Mouse (Mus musculus): ENCODE data around the gene Kcnh6. TPM values are rescaled to one million over a fixed set of nuclear protein-coding genes. Genes with fewer than 3 reads are reported as not detected.
A peak's percentile ranks its signal among the peaks of the same experiment; 100 is the strongest.
"Not testable (repeated sequence)": the region's sequence is repeated elsewhere in the genome, so short reads cannot be mapped to it uniquely, and the experiment has no call there.

Kcnh6 gene
- total and polyA plus RNA-seq, 2 experiments from 2014 or later = 1.5 to 2.8 TPM

GRCm38 (mm10) chr11:106061311-106061710 lies 53.4 kb downstream of the Kcnh6 start:
- H3K27ac ChIP-seq (ENCODE audit: low read depth, low read length) = no peak overlapping the region
- 94% methylated on average over 1 of the region's 1 CpGs for WGBS

DNA sequence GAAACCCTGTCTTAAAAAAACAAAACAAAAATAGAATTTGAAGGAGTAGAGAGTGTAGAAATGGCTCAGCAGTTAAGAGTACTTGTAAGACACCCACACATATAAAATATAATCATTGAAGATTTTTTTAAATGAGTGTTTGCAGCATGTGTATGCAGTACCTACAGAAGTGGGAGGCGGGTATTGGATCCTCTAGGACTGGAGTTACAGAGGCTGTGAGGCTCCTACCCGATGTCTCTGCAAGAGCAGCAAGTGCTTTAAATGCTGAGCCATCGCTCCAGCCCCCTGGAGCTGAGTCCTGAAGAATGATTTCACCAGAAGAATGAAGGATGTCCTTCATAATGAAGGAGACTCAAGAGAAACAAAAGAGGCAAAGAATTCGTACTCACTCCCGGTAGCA lies 55.8 kb downstream of the Kcnh6 start:
- no peak overlapping the region for H3K4me3 ChIP-seq (ENCODE audit: low read depth, low read length)
- no peaks in the 10 kb centered on the region for H3K4me1 ChIP-seq (ENCODE audit: insufficient read depth)
- DNase-seq (no peak), ATAC-seq (no peak)
- H3K36me3 ChIP-seq (ENCODE audit: insufficient read depth) = peaks cover 14% of the 10 kb centered on the region
- H3K9me3 ChIP-seq (ENCODE audit: low read length) = no peaks in the 10 kb centered on the region
- no peaks in the 10 kb centered on the region for H3K27me3 ChIP-seq (ENCODE audit: insufficient read depth, low read length)
- no peak overlapping the region for H3K4me2 ChIP-seq (ENCODE audit: low read depth)
- WGBS = 80% methylated on average over 5 of the region's 5 CpGs
- H3K9ac ChIP-seq = no peak overlapping the region
- H3K27ac ChIP-seq (ENCODE audit: low read depth, low read length) = no peak overlapping the region
- TF ChIP-seq CTCF (IDR thresholded peaks at IDR 0.05; ENCODE audit: low read depth) = no peak

More at GRCm38 (mm10) chr11:106061311-106061710, 53.4 kb downstream of the Kcnh6 start:
- Histone ChIP-seq H3K4me2 (ENCODE audit: low read depth) (no peak overlapping the region), H3K27me3 (ENCODE audit: insufficient read depth, low read length) (no peaks in the 10 kb centered on the region), H3K36me3 (ENCODE audit: insufficient read depth) (peaks cover 37% of the 10 kb centered on the region), H3K9ac (no peak overlapping the region), H3K4me1 (ENCODE audit: insufficient read depth) (no peaks in the 10 kb centered on the region), H3K9me3 (ENCODE audit: low read length) (no peaks in the 10 kb centered on the region), H3K4me3 (ENCODE audit: low read depth, low read length) (no peak overlapping the region)
- no peak for TF ChIP-seq CTCF (IDR thresholded peaks at IDR 0.05; ENCODE audit: low read depth)
- ATAC-seq (no peak), DNase-seq (no peak)

- ATAC-seq (no peak), DNase-seq (no peak)
- Histone ChIP-seq H3K36me3 (ENCODE audit: insufficient read depth) (0 out of 2 replicates have a peak, but pooled peaks cover 2% of the 10 kb centered on the region), H3K9me3 (ENCODE audit: low read length) (no peaks in the 10 kb centered on the region), H3K4me3 (ENCODE audit: low read depth, low read length) (peak overlapping the region; percentile 60), H3K27ac (ENCODE audit: low read depth, low read length) (peak overlapping the region; percentile 76), H3K4me1 (ENCODE audit: insufficient read depth) (no peaks in the 10 kb centered on the region), H3K4me2 (ENCODE audit: low read depth) (peak overlapping the region; percentile 94), H3K27me3 (ENCODE audit: insufficient read depth, low read length) (no peaks in the 10 kb centered on the region), H3K9ac (peak overlapping the region; percentile 77)
- TF ChIP-seq CTCF (IDR thresholded peaks at IDR 0.05; ENCODE audit: low read depth) = no peak
- 44% methylated on average over 18 of the region's 18 CpGs for WGBS
These were observed 57.4 kb downstream of the Kcnh6 start for GRCm38 (mm10) chr11:106065073-106065922.

GRCm38 (mm10) chr11:106065923-106066571 lies 58.1 kb downstream of the Kcnh6 start, which contains the start of gene Taco1:
TSS of gene Taco1 (plus strand) at chr11:106066061.
- peak within 1 kb of the TSS; percentile 77 for H3K9ac ChIP-seq
- under 1% methylated on average over 49 of the region's 49 CpGs for WGBS
- peak; percentile 65 for TF ChIP-seq CTCF (IDR thresholded peaks at IDR 0.05; ENCODE audit: low read depth)
- H3K4me1 ChIP-seq (ENCODE audit: insufficient read depth) = no peaks in the 10 kb centered on the region
- peak within 1 kb of the TSS; percentile 76 for H3K27ac ChIP-seq (ENCODE audit: low read depth, low read length)
- H3K9me3 ChIP-seq (ENCODE audit: low read length) = no peaks in the 10 kb centered on the region
- DNase-seq (peak; percentile 97), ATAC-seq (peak; percentile 99)
- peak within 1 kb of the TSS; percentile 60 for H3K4me3 ChIP-seq (ENCODE audit: low read depth, low read length)
- 0 out of 2 replicates have a peak, but pooled peaks cover 2% of the 10 kb centered on the region for H3K36me3 ChIP-seq (ENCODE audit: insufficient read depth)
- peak within 1 kb of the TSS; percentile 94 for H3K4me2 ChIP-seq (ENCODE audit: low read depth)
- H3K27me3 ChIP-seq (ENCODE audit: insufficient read depth, low read length) = no peaks in the 10 kb centered on the region

DNA sequence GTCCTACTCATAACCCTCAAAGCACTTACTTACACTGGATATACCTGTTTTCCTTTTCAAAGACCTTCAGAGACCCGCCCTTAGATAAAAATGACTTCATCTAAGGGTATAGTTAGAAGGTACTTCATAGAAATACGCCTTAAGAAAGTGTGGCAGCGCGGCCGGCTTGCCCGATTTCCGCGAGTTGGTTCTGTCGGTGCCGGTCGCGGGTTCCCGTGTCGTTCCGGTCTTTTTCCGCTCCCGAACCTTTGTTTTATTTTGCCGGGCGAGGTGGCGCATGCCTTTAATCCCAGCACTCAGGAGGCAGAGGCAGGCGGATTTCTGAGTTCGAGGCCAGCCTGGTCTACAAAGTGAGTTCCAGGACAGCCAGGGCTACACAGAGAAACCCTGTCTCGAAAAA lies 58.7 kb downstream of the Kcnh6 start:
- not testable (repeated sequence) for H3K36me3 ChIP-seq (ENCODE audit: insufficient read depth); H3K9me3 ChIP-seq (ENCODE audit: low read length); H3K4me1 ChIP-seq (ENCODE audit: insufficient read depth); H3K27me3 ChIP-seq (ENCODE audit: insufficient read depth, low read length); ATAC-seq
- H3K27ac ChIP-seq (ENCODE audit: low read depth, low read length) = peak overlapping the region; percentile 76; the same call in 1 of the 2 replicates
- peak overlapping the region; percentile 60 for H3K4me3 ChIP-seq (ENCODE audit: low read depth, low read length)
- H3K4me2 ChIP-seq (ENCODE audit: low read depth) = peak overlapping the region; percentile 94
- DNase-seq = peak; percentile 41
- 16% methylated on average over 23 of the region's 23 CpGs for WGBS
- H3K9ac ChIP-seq = peak overlapping the region; percentile 77

DNA sequence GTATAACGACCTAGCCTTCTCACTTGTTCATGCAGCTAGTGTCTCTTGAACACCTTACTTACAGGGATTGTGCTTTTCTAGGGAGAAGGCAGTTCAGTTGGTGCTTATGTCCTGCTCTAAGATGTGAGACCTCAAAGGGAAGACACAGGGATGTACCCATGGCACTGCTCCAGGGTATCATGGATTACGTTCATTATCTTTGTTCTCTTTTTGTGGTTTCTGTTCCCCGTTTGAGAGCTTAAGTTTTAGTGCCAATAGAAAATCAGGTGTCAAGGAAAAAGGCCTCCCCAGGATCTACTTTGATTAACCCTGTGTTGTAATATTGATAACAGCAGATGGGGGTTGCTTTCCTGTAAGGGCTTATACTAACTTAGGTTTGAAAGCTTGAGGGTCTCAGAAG lies 65.8 kb downstream of the Kcnh6 start:
- no peaks in the 10 kb centered on the region for H3K27me3 ChIP-seq (ENCODE audit: insufficient read depth, low read length)
- DNase-seq (no peak), ATAC-seq (no peak)
- H3K4me2 ChIP-seq (ENCODE audit: low read depth) = no peak overlapping the region
- H3K4me1 ChIP-seq (ENCODE audit: insufficient read depth) = no peaks in the 10 kb centered on the region
- H3K9ac ChIP-seq = no peak overlapping the region
- H3K36me3 ChIP-seq (ENCODE audit: insufficient read depth) = peaks cover 24% of the 10 kb centered on the region
- WGBS = 81% methylated on average over 3 of the region's 3 CpGs
- no peak overlapping the region for H3K27ac ChIP-seq (ENCODE audit: low read depth, low read length)
- no peak overlapping the region for H3K4me3 ChIP-seq (ENCODE audit: low read depth, low read length)
- H3K9me3 ChIP-seq (ENCODE audit: low read length) = no peaks in the 10 kb centered on the region
- no peak for TF ChIP-seq CTCF (IDR thresholded peaks at IDR 0.05; ENCODE audit: low read depth)

GRCm38 (mm10) chr11:106076321-106076720 lies 68.4 kb downstream of the Kcnh6 start:
- Histone ChIP-seq H3K27me3 (ENCODE audit: insufficient read depth, low read length) (no peaks in the 10 kb centered on the region), H3K9me3 (ENCODE audit: low read length) (no peaks in the 10 kb centered on the region), H3K4me2 (ENCODE audit: low read depth) (no peak overlapping the region), H3K27ac (ENCODE audit: low read depth, low read length) (no peak overlapping the region), H3K36me3 (ENCODE audit: insufficient read depth) (peaks cover 22% of the 10 kb centered on the region), H3K9ac (no peak overlapping the region), H3K4me1 (ENCODE audit: insufficient read depth) (no peaks in the 10 kb centered on the region), H3K4me3 (ENCODE audit: low read depth, low read length) (no peak overlapping the region)
- WGBS = 6% methylated on average over 4 of the region's 4 CpGs
- TF ChIP-seq CTCF (IDR thresholded peaks at IDR 0.05; ENCODE audit: low read depth) = peak; percentile 74
- peak; percentile 53 for DNase-seq
- ATAC-seq = no peak; the same call in 1 of the 2 replicates

Other genes with a start within 250 kb of the Kcnh6 start
- 41.9 and 55.8 TPM in 2 replicates for gene Cyb561, start 54.8 kb upstream of the Kcnh6 start, total RNA-seq (2014; rRNA removed)
- 40.7 and 62.7 TPM in 2 replicates for gene Cyb561, start 54.8 kb upstream of the Kcnh6 start, polyA plus RNA-seq (2015; fragmentation: Nextera tagmentation; extraction: Ambion mirVana)
- 10.3 and 14.3 TPM in 2 replicates for gene Ace, start 40.2 kb upstream of the Kcnh6 start, total RNA-seq (2014; rRNA removed)
- 5.3 and 8.0 TPM in 2 replicates for gene Ace, start 40.2 kb upstream of the Kcnh6 start, polyA plus RNA-seq (2015; fragmentation: Nextera tagmentation; extraction: Ambion mirVana)
- gene Ace3, start 13.4 kb upstream of the Kcnh6 start, total RNA-seq (2014; rRNA removed) = not detected in 2 replicates
- gene Ace3, start 13.4 kb upstream of the Kcnh6 start, polyA plus RNA-seq (2015; fragmentation: Nextera tagmentation; extraction: Ambion mirVana) = not detected in 2 replicates
- 150 and 222 TPM in 2 replicates for gene Dcaf7, start 28.7 kb downstream of the Kcnh6 start, total RNA-seq (2014; rRNA removed)
- 79.1 and 115 TPM in 2 replicates for gene Dcaf7, start 28.7 kb downstream of the Kcnh6 start, polyA plus RNA-seq (2015; fragmentation: Nextera tagmentation; extraction: Ambion mirVana)
- 17.4 and 18.1 TPM in 2 replicates for gene Taco1, start 57.9 kb downstream of the Kcnh6 start, total RNA-seq (2014; rRNA removed)
- gene Taco1, start 57.9 kb downstream of the Kcnh6 start, polyA plus RNA-seq (2015; fragmentation: Nextera tagmentation; extraction: Ambion mirVana) = 2.9 and 5.0 TPM in 2 replicates
- gene Map3k3, start 76.5 kb downstream of the Kcnh6 start, total RNA-seq (2014; rRNA removed) = 29.2 and 32.9 TPM in 2 replicates
- gene Map3k3, start 76.5 kb downstream of the Kcnh6 start, polyA plus RNA-seq (2015; fragmentation: Nextera tagmentation; extraction: Ambion mirVana) = 6.7 and 8.5 TPM in 2 replicates
- gene Gm10840, start 152.7 kb downstream of the Kcnh6 start, total RNA-seq (2014; rRNA removed) = not detected in 2 replicates
- gene Gm10840, start 152.7 kb downstream of the Kcnh6 start, polyA plus RNA-seq (2015; fragmentation: Nextera tagmentation; extraction: Ambion mirVana) = 0.67 and 0.82 TPM in 2 replicates
- gene Limd2, start 152.7 kb downstream of the Kcnh6 start, total RNA-seq (2014; rRNA removed) = 83.9 and 85.0 TPM in 2 replicates
- 171 and 189 TPM in 2 replicates for gene Limd2, start 152.7 kb downstream of the Kcnh6 start, polyA plus RNA-seq (2015; fragmentation: Nextera tagmentation; extraction: Ambion mirVana)
- gene Strada, start 194.0 kb downstream of the Kcnh6 start, total RNA-seq (2014; rRNA removed) = 23.4 and 34.8 TPM in 2 replicates
- 20.0 and 23.7 TPM in 2 replicates for gene Strada, start 194.0 kb downstream of the Kcnh6 start, polyA plus RNA-seq (2015; fragmentation: Nextera tagmentation; extraction: Ambion mirVana)
- 29.4 and 41.0 TPM in 2 replicates for gene Ccdc47, start 208.2 kb downstream of the Kcnh6 start, total RNA-seq (2014; rRNA removed)
- gene Ccdc47, start 208.2 kb downstream of the Kcnh6 start, polyA plus RNA-seq (2015; fragmentation: Nextera tagmentation; extraction: Ambion mirVana) = 71.8 and 90.1 TPM in 2 replicates
- 58.8 and 76.3 TPM in 2 replicates for gene Ddx42, start 208.8 kb downstream of the Kcnh6 start, total RNA-seq (2014; rRNA removed)
- gene Ddx42, start 208.8 kb downstream of the Kcnh6 start, polyA plus RNA-seq (2015; fragmentation: Nextera tagmentation; extraction: Ambion mirVana) = 49.5 and 62.2 TPM in 2 replicates
- 40.2 and 62.7 TPM in 2 replicates for gene Ftsj3, start 248.0 kb downstream of the Kcnh6 start, total RNA-seq (2014; rRNA removed)
- gene Ftsj3, start 248.0 kb downstream of the Kcnh6 start, polyA plus RNA-seq (2015; fragmentation: Nextera tagmentation; extraction: Ambion mirVana) = 29.0 and 29.7 TPM in 2 replicates
- gene Psmc5, start 248.0 kb downstream of the Kcnh6 start, total RNA-seq (2014; rRNA removed) = 108 and 114 TPM in 2 replicates
- 258 and 270 TPM in 2 replicates for gene Psmc5, start 248.0 kb downstream of the Kcnh6 start, polyA plus RNA-seq (2015; fragmentation: Nextera tagmentation; extraction: Ambion mirVana)

All from forebrain, postnatal 0 days (tissue).